Mouse (Mus musculus) cerebellum, adult 18-20 months (tissue): ENCODE data around the gene Qsox2.
A peak's percentile ranks its signal among the peaks of the same experiment; 100 is the strongest.

ENCODE experiments used
- DNase-seq, 2 experiments: peaks; one replicate each; pipeline ENCODE4 v3.0.0; 2021

Gene Qsox2

GRCm38 (mm10) chr2:26223961-26224360, 13.4 kb downstream of the Qsox2 start:
- DNase-seq: peak; percentile 58 to 75

- DNase-seq: peak; percentile 88 to 92
Observed at GRCm38 (mm10) chr2:26214526-26214925, 22.8 kb downstream of the Qsox2 start.

- DNase-seq: no peak
Observed at GRCm38 (mm10) chr2:26209566-26209965, 27.8 kb downstream of the Qsox2 start.

DNA sequence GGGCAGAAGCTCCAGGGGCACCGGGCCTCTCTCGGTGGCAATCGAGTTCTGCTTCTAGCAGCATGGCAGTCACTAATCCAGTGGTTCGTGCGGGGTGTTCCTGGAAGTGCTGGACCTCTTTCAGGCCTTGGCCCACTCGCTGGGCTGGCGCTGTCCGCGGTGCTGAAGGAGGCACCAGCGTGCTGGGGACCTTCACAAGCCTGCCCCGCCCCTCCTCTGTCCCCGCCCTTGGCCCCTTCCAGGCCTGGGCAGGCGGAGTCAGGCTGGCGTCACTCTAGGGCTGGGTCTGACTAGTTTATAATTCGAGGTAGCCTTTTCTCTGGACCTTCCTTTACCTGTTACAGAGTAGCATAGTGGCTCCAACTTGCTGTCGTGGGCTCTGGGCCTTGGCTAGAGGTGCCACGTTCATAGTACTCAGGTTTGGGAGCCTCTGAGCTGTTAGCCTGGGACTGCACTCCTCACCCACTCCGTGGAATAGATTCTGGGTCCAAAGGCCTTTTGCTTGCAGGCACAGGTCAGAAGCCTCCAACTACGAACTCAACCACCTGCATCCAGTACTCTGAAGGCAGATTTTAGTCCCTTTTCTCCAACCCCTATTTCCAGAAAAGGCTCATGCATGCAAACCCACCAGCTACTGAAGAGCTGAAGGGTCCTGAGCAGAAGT, 29.1 kb downstream of the Qsox2 start, which contains the start of gene Lhx3:
Gene Lhx3 (minus strand): TSS at position 164 of the 664 bp plus-strand sequence.
- peak in 1 of 2 experiments; percentile 21 for DNase-seq

GRCm38 (mm10) chr2:26207559-26207958, 29.8 kb downstream of the Qsox2 start:
- DNase-seq: no peak

- no peak for DNase-seq
Observed at GRCm38 (mm10) chr2:26205761-26206160, 31.6 kb downstream of the Qsox2 start.

DNA sequence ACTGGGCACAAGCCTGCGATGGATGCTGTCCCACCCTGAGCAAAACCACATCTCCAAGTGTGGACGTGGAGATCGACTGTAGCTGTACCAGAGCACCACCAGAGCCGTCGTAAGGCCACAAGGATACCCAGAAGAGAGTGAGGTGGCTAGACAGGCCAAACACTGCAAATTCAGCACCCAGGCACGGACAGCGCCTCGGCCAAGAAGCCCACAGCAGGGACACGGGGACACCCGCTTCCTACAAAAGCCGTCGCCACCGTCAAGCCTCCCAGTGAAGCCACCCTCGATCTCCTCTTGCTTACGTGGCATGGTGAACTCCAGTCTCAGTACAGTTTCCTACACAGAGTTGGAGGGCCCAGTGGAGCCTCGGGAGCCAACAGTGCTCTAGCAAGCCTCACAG, 32.2 kb downstream of the Qsox2 start:
- DNase-seq: no peak

DNA sequence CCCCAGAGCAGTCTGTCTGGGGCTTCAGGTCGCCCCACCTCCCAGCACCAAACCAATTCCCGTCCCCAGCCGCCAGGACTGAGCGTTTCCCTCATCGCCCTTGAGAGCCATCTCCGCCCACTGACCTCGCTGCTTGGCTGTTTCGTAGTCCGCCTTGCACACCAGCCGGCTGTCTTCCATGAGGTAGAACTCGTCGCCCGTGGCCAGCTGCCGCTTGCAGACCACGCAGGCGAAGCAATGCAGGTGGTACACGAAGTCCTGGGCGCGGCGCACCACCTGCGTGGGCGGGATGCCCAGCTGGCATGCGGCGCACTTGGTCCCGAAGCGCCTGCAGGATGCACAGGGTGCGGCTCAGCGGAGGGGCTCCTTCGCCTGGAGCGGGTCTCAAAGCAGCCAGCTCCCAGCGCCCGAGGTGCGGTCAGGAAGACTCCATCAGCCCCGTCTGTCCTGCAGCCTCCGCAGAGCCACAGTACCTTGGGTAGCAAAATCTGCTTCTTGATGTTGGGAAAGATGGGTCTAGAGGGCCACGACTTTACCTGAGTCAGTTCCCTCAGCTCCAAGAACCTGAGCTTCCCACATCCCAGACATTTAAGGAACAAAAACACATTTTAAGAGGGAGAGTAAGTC, 34.4 kb downstream of the Qsox2 start:
- peak in 1 of 2 experiments; percentile 40 for DNase-seq

DNA sequence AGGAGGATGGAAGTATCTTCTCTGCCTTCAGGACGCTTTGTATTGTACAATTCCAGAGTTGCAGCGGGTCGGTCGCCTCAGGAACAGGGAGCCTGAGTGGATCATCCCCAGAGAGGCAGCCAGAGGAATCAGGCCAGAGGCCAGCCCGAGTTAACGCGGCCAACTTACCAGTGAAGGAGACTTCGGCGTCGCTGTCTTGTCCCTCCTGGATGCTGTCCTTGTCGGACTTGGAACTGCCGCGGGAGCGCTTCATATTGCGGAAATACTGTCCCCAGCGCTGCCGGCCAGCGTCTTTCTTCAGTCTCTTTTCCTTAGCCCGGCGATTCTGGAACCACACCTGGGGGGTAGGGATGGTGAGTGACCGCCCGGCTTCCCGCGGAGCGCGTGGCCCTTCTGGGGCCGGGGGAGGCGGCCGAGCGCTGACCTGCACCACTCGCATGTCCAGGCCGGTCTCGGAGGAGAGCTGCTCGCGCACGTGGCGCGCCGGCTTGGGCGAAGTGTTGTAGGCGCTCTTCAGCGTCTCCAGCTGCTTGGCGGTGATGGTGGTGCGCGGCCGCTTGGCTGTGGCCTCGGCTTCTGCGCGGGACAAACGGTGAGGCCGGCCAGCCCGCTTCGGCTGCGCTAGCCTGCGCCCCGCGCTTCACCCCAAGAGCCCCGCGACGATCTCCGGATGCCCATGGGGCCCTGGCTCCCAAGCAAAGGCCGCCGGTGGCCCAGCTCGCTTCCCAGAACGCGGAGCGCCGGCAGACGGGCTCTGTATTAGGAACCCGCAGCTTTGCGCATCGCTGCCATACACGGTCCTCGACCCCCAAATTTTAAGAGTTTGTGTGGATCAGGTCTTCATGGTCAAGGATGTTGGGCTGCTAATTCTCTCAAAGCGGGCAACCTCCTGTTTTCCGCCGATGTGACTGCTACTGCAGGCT, 35.1 kb downstream of the Qsox2 start:
- DNase-seq: peak in 1 of 2 experiments; percentile 31

- DNase-seq: no peak
Observed at GRCm38 (mm10) chr2:26198488-26198887, 38.8 kb downstream of the Qsox2 start.

GRCm38 (mm10) chr2:26194552-26195339, 42.6 kb downstream of the Qsox2 start:
- no peak for DNase-seq

DNA sequence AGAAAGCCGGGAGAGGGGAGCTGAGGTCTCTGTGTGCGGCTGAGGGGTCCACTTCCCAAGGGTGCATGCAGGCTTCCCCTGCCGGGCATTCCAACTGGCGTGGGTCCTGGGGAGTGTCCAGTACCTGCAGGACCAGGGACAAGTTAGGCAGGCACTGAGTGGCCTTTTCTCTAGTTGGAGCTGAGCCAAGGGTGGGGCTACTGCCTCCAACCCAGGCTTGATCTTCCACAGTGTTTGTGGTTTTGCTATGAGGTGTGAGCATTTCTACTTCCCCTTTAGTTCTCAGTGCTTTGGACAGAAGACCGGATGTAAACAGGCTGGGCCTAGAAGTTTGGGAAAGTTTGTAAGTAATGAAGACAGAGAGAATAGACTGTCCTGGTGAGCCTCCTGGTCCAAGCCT, 48.8 kb downstream of the Qsox2 start:
- DNase-seq: no peak

- no peak for DNase-seq
Observed at GRCm38 (mm10) chr2:26184352-26184751, 53.0 kb downstream of the Qsox2 start.

DNA sequence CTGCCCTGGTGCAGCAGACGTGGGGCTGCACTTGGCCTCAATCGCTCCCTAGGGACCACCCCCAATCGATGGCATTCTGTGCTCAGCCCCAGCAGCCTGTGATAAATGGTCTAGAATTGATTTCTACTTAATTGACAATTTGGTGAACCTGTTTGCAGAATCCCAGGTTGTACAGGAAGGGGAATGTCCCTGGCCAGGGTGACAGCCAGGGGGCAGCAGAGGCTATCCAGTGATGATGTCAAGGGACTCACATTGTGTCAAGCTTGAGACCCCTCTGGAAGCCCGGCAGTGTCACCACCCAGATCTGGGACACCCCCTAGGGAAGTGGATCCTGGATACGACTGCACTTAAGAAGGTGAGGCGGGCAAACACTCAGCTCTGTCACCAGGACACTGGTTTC, 54.7 kb downstream of the Qsox2 start:
- DNase-seq: peak; percentile 68 to 71

DNA sequence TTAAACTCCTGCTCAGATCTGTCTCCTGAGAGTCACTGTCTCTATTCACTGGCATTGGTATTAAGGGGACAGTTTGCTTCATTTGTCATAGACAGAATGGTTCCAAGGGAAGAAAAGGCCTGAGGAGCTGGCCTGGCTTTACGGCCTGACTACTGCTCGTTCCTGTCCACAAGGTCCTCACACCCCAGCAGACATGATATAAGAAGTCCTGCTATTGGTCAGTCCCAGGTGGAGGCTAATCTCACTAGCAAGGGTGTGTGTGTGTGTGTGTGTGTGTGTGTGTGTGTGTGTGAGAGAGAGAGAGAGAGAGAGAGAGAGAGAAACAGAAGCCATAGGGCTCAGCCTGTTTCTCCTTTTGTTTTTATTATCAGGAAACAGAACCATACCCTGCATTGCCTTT, 60.1 kb downstream of the Qsox2 start:
- no peak for DNase-seq

DNA sequence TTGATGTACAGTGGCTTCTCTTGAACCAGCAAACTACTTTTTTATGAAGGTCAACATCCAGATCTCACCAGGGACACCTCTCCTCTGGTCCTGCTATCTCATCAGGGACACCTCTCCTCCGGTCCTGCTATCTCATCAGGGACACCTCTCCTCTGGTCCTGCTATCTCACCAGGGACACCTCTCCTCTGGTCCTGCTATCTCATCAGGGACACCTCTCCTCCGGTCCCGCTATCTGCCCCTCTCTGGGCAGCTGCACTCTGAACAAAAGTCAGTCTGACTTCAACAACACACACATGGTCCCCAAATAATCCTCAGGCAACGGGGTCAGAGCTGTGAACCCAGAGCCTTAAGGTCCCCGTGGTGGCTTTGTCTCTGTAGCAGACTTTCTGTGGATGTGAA, 60.6 kb downstream of the Qsox2 start:
- DNase-seq: no peak

DNA sequence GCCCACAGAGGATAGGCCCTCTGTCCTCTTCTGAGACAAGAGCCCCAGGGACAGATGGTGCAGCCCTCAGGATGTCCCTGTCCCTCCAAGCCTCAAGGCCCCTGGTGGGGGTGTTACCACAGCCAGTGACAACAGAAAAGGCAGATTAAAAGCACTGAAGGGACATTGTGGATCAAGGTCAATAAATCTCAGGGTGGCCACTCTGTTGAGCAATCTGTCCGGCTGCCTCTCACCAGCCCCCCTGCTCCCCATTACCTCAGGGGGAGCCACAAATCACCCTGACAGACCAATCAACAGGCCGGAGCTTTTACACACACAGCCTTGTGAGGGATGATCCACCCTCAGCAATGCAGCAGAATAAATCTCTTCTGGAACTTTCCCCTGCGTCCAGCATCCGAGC, 62.1 kb downstream of the Qsox2 start:
- peak in 1 of 2 experiments; percentile 28 for DNase-seq

DNA sequence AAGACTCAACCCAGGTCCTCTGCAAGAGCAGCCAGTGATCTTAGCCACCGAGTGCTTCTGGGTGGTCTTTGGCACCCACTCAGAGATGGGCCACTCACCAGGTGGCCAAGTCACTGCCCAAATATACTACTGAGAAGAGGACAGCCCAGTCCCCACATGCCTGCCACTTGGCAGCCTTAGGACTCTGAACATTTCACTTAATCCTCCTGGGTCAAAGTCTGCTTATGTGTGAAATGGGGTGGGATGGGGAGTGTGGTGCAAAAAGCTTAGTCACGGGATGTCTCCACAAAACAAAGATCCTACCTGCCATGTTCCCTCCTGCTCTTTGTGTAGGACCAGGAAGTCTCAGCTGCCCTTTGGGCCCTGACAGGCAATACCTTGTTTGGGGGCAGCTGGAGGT, 65.2 kb downstream of the Qsox2 start:
- no peak for DNase-seq

DNA sequence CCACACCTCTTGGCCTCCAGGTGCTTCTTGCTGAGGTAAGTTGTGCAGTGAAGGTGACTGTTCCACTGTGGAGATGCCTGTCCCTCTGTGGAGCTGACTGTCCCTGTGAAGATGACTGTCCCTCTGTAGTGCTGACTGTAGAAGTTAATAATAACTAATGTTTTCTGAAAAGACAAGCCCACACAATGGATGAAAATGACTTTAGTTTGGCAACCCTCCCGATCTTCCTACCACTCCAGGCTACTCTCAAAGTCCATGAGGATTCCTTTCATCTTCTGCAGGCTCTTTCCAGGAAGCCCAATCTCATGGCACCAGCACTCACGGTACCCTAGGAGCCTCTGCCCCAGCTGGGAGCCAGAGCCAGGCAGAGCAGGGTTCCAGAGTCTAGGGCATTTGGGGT, 66.9 kb downstream of the Qsox2 start:
- DNase-seq: no peak

DNA sequence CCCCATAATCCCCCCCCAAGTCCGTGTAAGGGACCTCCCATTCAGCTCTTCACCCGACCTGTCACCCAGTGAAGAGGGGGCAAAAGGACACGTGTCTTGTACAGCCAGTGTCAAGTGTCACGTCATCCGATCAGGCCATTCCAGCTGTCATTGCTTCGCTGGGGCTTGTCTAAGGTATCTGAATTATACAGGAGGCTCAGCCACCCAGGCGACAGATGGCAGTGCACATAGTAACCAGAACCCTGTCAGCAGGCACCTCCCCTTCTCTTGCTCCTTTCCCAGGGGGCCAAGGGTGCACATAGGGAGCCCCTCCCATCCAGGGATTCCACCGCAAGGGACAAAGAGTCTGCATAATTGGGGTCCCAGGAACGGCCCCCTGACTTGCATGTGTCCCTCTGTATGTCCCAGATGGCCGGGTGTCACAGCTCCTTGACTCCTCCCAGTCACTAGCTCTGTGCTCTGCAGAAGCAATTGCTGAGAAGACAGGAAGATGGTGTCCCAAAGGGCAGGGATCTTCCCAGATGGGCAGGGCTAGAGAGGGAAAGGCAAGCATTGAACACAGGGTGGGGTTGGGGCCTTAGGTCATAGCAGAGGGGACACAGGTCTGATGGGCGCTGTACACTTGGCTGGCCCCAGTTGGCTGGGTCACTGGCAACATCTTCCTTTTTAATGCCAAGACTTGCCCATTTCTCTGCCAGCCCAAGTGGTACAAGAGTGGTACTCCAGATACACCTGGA, 68.3 kb downstream of the Qsox2 start:
- no peak for DNase-seq

GRCm38 (mm10) chr2:26166890-26167289, 70.4 kb downstream of the Qsox2 start:
- no peak for DNase-seq
